Mouse (Mus musculus) ES-CJ7 (cell line): Measurements from ENCODE around the gene Mfsd7a.
"Not testable (repeated sequence)": the region's sequence is repeated elsewhere in the genome, so short reads cannot be mapped to it uniquely, and the experiment has no call there.

Source experiments
- DNase-seq: peaks from one replicate; pipeline ENCODE4 v3.0.0; 2011; ENCODE audit warnings: low read depth, low spot score

Mfsd7a gene

DNA sequence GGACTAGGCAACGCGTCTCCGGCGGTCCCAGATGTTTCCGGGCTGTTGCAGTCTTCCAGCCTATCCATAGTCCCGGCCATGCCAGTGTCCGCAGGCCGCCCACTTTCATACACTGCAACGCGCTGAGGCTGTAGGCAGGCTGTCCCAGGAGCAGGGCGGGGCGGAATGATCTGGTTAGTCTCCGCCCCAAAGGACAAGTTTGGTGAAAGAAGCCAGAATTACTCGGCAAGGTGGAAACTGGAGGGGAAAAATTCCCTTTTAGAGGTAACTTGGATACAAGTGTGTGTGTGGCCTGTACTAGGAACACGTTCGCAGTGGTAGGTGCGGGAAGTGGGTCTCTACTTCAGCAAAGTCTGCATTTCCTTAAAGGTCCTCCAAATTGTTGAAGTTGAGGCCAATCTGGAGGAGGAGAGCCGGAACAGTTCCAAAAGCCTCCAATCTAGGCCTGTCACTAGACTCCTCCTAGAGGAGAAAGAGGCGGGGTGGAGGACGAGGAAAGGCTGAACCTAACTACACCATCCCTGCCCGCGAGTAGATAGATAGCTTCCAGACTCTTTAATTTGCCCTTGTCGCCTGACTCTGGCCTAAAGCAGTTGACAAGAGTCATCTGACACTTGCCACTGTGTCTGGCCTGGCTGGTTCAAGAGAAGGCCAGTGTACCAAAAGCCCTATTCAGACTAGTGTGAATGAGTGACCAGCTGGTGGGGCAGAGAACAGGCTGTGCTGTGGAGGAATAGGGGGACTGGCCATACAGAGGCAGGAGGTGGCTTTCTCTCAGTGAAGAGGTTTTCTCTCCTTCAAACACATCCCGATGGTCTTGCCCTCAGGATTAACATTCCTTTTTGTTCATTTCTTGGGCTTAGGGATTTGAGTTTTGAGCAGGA lies at the start of gene Mfsd7a:
TSS of gene Mfsd7a (minus strand) at position 107 of the 884 bp plus-strand sequence.
- peak; percentile 45 for DNase-seq

DNA sequence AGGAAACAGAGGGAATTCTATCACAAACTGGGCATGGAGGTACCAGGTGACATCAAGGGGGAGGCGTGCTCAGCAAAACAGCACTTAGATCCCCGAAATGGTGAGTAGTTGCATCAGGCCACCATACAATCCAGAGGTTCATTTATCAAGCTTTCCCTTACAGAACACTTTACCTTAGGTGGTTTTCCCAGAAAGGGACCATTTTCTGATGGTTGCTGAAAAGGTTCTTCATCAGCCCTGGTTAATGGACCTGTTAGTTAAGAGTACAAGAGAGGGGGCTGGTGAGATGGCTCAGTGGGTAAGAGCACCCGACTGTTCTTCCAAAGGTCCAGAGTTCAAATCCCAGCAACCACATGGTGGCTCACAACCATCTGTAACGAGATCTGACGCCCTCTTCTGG lies 37.5 kb upstream of the Mfsd7a start:
- not testable (repeated sequence) for DNase-seq

DNA sequence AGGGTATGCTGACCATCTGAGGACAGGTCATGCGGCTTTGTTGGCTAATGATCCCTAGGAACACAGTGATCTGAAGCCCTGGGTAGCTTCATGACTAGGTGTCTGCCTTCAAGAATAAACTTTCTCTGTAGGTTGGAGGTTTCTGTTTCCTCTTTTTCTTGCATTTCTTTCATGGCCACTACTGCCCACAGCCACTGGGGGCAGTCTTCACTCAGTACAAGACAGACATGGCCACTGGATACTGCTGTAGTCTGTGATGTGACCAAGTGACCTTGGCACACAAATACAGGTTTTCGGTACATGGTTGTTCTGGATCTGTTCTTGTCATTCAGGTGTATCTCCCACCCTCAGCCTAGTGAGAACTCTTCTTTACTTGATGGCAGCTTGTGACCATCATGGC lies 36.5 kb upstream of the Mfsd7a start:
- DNase-seq = peak; percentile 30

DNA sequence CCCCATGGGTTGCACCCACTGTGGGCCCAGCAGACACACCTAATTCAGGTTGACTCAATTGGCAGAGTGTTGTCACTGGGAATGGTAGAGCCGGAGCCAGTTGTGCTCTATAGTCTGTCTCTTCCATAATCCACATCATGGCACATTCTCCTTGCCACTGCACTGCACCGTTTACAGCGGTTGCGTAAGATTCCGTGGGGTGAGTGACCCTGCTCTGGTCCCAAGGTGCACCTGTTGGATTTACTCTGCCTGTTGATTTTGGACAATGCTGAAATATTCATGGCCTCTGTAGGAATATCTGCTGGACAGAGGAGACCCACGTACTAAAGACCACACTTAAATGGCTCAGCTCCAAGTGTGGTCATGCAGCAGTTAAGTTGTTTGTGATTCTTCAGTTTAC lies 34.3 kb upstream of the Mfsd7a start:
- DNase-seq = no peak

DNA sequence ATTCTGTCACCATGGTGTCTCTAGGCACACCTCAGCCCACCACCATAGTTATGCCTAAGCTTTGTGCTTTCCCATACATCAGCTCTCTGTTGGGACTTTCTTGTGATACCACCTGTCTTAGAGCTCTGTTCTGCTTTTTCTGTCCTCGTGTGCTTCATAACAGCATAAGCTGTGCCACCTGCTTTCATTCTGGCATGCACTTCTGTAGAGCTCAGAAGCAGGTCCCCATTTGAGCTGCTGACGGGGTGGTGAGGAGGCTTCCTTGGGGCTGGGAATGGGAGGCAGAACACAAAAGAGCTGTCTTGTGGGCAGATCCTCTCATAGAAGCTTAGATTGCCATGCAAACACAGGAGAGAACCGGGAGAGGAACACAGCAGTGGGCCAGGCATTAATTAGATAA lies 27.3 kb upstream of the Mfsd7a start:
- DNase-seq = no peak

DNA sequence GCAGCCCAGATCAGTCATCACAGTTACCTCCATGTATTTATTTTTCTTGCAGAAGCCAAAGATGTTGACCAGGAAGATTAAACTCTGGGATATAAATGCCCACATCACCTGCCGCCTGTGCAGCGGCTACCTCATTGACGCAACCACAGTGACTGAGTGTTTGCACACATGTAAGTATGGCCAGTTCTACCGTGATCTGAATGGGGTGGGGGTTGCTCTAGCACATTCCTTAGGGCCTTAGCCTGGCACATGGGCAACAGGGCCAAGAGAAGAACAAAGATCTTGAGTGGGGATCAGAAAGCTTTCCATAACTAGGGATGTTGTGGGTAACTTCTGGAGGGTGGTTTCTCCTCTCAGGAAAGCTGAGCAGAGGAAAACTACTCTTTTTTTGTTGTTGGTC lies 25.0 kb upstream of the Mfsd7a start:
- no peak for DNase-seq

DNA sequence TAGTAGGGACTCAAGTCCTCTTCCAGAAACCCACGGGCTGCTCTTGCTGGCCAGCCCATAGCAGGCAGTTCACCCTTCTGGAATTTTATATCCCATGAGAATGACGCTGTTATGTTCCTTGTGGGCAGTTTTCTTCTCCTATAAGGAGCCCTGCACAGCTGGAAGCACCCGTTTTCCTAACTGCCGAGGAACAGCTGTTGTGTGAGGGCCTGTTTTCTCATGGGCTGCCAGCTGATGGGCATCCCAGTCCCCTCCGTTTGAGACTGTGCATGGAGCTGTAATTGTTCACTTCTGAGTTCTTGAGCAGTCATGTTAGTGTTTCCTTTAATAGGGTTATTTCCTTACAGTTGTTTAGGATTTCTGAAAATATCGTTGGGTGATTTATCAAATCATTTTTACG lies 20.9 kb upstream of the Mfsd7a start:
- no peak for DNase-seq

DNA sequence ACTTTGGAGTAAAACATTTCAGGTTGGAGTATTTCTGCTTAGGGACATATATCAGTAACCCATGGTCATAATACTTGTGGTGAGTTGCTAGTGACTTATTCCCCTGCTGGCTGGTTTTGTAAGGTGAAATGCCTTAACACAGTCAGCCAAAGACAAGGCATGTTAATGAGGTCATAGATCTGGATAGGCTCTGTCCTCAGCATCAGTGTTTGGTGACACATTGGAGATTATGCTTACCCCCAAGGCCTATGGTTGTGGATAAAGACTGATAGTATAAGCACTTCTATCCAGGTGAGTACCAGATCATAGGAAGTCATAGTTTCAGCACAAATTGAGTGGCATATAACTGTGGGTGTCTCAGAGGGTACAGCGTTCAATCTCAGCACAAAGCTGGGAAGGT lies 18.0 kb upstream of the Mfsd7a start:
- DNase-seq = no peak

DNA sequence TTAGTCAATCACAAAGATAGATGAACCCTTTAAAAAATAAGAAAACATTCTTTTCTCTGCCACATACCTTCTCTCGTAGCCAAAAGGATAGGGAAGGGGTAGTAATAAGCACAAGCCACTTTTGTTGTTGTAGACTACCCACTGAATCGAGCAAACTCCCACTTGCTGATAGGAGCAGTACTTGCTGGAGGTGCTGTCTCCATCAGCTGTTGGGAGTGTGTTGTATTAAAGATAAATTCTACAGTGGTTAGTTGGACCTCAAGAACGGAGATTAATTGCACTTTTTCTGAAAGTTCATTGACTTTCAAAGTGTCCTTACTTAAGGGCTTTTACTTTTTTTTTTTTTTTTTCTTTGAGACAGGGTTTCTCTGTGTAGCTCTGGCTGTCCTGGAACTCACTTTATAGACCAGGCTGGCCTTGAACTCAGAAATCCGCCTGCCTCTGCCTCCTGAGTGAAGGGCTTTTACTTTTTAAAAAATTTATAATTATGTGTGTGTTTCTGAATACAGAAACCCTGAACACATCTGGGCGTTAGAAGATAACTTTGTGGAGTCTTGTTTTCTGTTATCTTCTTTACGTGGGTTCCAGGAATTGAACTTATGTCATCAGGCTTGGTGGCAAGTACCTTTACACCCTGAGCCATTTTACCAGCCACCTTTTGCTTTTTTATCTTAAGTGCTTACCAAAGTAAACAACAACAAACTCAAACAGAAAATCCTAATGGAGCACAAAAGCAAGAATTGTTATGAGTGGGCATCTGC lies 16.6 kb upstream of the Mfsd7a start:
- DNase-seq = no peak

DNA sequence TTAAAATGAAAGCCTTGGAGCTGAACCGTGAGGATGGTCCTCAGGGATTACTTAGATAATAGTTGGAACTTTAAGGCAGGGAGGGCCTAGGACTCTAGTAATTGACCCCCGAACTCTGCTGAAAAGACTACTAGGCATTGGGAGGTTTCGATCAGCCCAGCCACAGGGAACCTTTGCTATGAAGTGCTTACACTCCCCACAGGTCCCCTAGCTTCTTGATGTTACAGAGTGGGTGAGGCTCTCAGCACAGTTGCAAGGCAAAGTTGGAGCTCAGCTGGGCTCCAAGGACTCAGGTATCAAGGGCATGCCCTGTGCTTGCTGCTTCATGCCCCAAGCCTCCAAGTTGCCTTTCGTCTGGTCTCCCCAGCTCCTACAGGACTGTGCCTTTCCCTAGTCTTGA lies 13.8 kb upstream of the Mfsd7a start:
- DNase-seq = no peak

DNA sequence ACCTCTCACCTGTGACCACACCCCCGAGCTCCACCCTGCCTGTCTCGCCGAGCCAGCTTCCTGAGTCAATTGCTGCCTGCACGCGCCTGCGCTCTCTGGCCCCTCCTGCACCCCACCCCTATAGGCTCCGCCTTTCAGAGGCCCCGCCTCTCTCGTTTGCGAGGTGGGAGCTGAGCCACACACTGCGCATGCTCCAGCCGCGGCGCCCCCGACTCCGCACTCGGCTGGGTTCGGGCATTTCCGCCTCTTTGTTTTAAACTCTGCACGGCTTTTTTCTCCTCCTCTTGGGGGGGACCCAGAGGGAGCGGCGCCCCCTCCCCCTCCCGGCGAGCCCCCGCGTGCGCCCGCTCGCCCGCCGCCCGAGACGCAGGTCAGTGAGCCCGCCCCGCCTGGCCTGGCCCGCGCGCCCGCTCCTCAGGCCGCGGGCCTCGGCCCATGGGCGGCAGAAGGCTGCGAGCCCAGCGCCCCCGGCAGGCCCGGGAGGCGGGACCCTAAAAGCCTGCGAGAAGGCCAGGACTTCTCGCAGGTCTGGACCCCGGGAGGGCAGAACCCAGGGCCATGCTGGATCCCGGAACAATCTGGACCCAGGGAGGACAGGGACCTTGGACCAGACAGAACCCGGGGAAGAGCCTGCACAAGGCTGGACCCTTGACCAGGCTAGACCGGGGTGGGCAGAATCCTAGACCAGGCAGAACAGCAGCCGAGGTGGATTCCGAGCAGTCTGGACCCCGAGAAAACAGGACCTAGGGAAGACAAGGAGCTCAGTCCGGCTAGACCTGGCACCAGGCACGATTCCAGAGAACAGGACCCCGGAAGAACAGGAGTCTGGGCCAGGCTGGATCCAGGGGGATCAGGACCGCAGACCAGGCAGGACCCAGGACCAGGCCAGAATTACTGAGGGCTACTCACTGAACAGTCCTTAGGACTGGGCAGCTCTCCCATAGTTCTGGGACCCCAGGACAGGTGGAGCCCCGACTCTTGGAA lies 12.7 kb upstream of the Mfsd7a start, which contains the start of gene Pcgf3:
TSS of gene Pcgf3 (plus strand) at position 151 of the 984 bp plus-strand sequence.
- DNase-seq = peak; percentile 98

DNA sequence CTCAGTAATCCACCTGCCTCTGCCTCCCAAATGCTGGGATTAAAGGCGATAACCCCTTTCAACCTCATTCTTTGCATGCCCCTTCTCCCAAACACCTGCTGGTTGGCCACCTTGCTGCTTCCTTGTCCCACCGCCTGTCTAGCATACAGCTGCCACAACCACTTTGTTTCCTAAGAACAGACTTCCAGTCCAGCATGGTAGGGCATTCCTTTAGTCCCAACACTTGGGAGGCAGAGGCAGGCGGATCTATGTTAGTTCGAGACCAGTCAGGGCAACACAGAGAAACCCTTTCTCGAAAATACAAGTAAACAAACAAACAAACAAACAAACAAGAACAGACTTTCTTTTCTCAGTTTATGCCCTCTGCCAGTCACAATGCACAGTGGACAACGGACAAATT lies 11.8 kb upstream of the Mfsd7a start:
- no peak for DNase-seq

DNA sequence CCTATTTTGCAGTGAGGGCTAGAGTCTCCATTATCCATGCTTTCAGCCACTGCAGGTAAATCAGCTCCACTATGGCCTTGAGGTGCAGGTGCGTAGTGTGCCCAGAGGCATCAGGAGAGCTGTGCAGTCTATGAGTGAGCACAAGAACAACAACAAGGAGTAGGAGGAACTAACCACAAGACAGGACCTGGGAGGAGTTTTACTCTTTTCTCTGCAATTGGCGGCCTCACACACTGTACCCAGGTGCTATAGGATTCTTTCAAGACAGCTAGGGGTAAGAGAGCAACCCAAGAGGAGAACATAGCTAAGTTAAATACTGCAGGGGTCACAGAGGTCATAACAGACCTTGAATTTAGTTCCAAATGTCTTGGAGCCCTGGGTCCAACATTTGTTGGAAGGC lies 10.0 kb upstream of the Mfsd7a start:
- no peak for DNase-seq

DNA sequence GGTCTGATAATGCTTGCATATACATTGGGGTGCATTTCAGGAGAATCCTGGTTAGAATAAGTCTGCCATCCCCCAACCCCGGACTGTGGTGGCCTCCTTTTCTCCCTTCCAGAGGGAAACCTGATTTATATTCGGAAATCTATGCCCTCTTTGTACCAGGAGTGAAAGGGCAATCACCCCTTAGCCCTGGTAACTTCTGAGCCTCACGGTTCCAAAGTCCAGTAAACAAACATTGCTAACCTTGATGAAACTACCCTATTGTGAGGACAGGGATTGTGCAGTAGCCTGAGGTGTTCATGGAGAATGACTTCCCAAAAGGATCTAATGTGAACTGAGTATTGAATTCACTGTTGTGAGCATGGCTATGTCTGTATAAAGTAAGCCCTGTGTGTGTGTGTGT lies 5.4 kb upstream of the Mfsd7a start:
- no peak for DNase-seq

DNA sequence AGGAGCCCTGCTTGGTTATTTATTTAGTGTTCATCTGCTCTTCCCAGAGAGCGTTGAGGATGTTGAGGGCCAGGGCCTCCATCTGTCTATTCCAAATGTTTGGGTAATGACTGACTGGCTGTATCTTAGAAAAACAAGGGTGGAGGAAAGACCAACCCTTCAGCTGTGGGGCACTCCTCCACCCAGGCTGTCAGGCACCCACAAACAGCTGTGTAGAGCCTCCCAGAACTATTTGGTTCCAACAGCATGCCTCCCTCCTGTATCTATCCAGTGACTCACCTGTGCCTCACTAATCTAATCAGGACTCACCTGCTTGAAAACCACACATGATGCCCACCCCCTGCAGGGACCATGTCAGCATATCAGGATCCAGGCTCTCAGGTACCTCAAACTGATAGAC lies 3.7 kb upstream of the Mfsd7a start:
- DNase-seq = no peak

DNA sequence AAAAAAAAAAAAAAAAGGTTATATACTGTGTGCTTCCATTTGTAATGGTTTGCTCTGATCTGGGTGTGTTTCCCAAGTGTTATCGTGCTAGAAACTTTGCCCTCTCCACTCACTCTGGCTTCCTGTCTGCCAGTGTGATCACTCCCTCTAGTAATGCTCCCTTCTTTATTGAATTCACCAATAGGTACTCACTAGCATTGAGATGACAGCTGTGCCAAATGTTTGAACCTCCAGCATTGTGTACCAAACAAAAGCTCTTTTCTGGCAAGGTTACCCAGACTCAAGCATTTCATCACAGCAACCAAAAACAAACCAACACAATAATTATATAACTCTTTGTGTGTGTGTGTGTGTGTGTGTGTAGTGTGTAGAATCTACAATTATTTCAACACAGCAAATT lies 2.9 kb upstream of the Mfsd7a start:
- DNase-seq = no peak

DNA sequence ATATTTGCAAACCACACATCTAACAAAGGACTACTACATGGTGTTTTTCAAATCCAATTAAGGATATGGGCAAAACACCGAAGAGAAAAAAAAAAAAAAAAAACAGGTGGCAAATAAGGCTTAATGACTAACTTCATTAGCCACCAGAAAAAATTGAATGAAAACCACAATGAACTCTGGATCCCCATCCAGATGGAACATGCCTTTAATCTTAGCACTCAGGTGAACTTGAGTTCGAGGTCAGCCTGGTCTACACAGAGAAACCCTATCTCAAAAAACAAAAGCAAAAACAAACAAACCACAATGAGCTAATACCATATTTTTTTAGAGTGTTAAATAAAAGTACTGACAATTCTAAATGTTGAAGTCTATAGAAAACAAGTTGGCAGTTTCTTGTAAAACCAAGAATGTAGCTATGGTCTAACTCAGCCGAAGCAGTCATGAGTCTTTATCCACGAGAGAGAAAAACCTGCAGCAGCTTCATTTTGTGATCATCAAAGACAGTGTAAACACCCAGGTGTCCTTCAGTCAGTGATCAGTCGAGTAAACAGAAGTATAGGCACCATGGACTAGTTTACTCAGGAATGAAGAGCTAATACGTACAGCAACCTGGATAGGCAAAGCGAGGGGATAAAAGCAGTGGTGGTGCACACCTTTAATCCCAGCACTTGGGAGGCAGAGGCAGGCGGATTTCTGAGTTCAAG lies 2.3 kb upstream of the Mfsd7a start:
- no peak for DNase-seq

DNA sequence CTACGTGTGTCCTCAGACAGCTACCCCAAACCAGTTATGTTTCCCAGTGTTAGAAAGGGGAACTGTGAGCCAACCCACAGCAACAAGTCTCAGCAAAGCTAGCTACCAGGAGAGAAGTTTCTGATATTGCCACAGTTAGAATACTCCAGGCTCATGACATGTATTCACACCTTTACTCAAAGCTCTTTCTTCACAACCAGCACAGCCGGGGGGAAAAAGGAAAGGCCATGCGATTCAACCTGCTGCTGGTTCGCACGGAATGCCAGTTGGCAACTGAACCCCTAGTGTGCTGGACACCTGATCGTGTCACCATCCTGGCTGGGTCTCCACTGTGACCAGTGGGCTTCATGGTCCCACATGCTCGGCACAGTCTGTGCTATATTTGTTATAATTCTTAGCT lies 834 bp downstream of the Mfsd7a start:
- no peak for DNase-seq

DNA sequence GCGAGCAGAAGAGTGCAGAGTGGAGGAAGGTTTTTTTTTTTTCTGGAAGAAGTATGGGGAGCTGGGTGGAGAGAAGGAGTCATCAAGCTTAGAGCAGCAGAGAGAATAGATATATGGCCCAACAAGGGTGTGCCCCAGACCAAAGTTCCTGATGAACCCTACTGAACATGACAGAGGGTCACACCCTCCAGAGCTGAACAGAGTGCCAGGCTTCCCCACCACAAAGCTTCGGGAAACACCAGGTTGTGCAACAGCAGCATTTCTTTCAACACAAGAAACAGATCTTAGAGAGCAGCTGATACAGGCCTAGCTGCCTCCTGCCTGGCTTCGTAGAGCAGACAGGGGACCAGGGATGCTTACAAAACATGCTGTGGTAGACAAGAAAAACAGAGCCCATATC lies 1.7 kb downstream of the Mfsd7a start:
- no peak for DNase-seq

DNA sequence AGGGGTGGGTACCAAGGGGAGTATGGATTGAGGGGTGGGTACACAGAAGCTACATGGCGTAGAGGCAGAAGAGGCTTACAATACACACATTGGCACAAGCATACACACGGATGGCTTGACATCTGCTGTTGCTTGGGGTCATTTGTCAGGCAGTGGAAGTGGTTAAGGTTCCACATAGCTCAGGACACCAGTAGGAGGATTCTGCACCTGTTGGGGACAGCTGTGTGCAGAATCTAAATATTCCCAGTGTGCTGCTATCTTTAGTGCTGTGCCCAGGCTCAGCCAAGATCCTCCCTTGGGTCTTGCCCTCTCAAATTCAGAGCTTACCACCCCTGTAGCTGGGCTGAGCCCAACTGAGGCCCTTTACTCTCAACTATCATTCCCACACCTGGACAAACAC lies 12.6 kb downstream of the Mfsd7a start:
- DNase-seq = no peak
